Mouse (Mus musculus) right cerebral cortex, adult 18-20 months (tissue): ENCODE measurements around the gene Kif9.
A peak's percentile ranks its signal among the peaks of the same experiment; 100 is the strongest.

ENCODE experiments used
- DNase-seq: peaks from one replicate; pipeline ENCODE4 v3.0.0; 2022; ENCODE audit warnings: mixed read lengths

Kif9 gene

GRCm38 (mm10) chr9:110476124-110477091, at the start of gene Kif9, which contains the start of gene Klhl18:
TSS of gene Kif9 (plus strand) at chr9:110476958.
TSS of gene Klhl18 (minus strand) at chr9:110476694.
- DNase-seq, result peak; percentile 98

DNA sequence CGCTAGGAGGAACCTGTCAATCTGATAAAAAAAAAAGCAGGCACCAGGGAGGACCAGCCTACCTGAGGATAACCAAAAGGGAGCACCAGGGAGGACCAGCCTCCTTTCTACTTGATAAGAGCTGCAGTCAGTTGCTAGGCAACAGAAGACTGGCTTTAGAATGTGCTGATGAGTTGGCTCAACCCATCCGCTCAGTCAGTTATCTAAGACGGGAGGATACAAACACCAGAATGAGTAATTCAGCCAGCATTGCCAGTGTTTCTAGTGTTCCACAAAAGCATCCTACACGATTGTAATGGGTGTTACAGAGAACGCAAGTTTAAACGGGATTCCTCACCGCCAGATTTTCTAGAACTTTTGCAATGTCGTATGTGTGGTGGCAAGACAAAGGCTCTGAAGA, 45.5 kb upstream of the Kif9 start:
- DNase-seq, result peak; percentile 74

DNA sequence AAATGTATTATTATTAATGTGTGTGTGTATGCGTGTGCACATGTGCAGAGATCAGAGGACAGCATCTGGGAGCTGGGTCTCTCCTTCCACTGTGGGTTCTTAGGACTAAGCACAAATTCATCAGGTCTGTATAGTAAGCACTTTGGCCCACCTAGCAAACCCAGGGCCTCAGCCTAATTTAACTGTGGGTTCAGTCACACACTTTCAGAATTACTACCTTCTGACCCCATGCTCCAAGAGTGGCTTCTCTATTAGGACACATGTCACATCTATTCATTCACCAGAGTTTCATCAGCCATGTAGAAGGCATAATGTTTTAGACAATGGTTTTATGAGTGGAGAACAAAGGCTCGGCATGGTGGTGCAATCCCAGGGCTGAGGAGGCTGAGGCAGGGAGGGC, 43.7 kb upstream of the Kif9 start:
- DNase-seq, result no peak

- no peak for DNase-seq
These were observed 40.7 kb upstream of the Kif9 start for GRCm38 (mm10) chr9:110436041-110436440.

DNA sequence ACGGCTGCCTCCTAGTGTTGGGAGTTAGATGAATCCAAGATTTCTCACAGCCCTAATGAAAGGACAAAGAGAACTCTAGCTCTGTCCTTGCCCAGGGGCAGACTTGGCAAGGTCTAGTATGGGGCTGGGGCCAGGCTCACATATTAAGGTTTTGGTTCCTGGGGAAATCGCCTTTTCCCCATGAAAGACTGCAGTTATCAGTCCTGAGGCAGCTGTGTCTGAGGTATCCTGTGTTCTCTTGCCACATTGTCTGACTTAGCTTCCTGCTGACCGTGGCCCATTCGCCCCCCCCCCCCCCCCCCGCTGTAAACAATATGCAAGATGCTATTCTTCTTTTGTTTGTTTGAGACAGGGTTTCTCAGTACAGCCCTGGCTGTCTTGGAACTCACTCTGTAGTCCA, 36.7 kb upstream of the Kif9 start:
- no peak for DNase-seq

- DNase-seq, result no peak
These were observed 36.2 kb upstream of the Kif9 start for GRCm38 (mm10) chr9:110440559-110440958.

DNA sequence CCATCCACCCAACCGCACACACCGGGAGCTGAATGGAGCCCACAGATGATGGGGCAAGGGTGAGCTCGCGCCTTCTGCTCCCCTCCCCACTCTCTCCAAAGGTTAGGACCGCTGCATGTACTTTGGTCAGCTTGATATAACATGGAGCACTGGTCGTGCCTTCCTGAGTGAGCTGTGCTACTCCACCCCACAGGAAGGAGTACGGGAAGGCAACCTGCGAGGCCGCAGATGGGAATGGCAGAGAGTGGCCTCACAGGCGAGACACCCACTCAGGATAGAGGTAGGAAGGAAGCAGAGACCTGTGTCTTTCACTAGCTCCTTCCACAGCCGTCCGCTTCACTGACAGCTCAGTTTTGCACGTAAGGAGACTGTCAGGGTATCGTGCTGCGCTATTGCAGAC, 28.4 kb upstream of the Kif9 start:
- no peak for DNase-seq

- DNase-seq, result peak; percentile 73
These were observed 27.7 kb upstream of the Kif9 start for GRCm38 (mm10) chr9:110448857-110449617.

DNA sequence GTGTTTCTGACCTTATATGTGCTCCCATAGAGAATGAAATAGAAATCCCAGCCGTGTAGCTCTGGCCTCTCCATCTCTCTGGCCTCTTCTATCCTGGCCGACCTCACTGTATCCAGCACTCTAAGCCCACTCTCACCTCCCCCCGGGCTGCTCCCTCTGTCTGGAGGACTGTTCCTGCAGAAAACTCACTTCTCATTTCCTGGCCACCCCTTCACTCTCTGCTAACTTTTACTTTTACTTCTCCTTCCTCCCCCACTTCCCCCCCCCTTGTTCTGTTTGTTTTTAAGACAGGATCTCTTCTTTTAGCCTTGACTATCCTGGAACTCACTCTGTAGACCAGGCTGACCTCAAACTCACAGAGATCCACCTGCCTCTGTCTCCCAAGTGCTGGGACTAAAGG, 24.2 kb upstream of the Kif9 start:
- no peak for DNase-seq

DNA sequence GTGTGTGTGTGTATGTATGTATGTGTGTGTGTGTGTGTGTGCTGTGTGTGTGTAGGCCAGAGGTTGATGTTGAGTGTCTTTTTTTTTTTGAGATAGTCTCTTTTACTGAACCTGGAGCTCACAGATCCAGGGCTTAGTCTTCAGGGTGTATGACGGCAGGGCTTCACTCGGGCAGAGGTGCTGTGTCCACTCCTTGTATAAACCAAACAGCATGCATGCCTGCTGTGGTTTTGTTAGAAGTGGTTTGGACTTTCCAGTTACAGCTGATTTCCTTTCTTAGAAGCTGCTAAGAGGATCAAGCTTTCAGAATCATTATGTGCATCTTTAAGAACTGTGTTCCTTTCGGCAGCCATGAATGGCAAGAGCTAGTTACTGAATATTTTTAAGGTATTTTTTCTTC, 18.8 kb upstream of the Kif9 start:
- DNase-seq, result no peak

DNA sequence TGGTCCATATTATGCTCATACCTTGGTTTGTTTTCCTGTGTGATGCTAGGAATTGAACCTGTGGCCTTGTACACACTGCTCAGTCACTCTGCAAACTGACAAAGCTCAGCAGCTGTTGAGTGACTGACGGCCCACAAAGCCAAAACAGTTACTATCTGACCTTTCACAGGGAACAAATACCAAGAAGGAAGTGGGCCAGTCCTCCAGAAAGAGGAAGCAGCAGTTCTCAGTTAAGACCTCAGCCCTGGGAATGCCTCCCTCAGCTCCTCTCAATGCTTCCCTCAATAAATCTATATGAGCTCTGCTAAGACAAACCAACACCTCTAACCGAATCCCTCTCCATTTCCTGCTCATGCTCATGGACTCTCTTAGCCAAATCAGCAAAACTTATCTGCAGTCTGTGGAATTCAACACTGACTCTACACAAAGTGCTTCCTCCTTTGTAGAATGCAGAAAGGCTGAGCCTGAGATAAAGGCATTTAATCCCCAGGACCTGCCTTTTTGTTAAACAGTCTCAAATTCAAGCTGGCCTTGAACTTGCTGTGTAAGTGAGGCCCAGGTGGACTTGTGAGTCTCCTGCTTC, 17.5 kb upstream of the Kif9 start:
- no peak for DNase-seq

GRCm38 (mm10) chr9:110460884-110461815, 15.6 kb upstream of the Kif9 start:
- no peak for DNase-seq

GRCm38 (mm10) chr9:110462321-110462720, 14.4 kb upstream of the Kif9 start:
- DNase-seq, result no peak

DNA sequence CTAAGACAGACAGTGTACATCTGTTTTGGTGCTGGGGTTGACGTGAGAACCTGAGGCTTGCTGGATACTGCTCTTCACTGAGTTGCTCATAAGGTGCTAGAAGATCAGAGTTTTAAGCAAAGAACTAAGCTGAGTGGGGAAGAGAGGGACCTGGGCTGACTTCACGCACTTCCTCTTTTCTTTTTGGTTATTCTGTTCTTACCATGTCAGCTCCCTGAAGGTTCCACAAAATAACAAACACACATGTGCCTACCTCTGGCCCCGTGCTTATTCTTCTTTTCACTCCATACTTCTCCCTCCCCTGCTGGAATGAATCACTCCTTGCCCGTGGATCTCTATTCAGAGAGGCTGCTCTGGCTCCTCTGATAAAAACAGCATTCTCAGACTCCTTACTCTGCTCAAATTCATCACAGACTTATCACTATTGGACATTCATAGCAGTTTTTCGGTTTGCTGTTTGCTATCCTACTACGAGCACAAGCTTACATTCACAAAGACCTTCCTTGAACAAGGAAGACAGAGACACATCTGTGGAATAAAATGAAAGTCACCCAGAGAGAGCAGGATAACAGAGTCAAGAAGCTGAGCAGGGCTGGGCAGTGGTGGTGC, 12.7 kb upstream of the Kif9 start:
- no peak for DNase-seq

DNA sequence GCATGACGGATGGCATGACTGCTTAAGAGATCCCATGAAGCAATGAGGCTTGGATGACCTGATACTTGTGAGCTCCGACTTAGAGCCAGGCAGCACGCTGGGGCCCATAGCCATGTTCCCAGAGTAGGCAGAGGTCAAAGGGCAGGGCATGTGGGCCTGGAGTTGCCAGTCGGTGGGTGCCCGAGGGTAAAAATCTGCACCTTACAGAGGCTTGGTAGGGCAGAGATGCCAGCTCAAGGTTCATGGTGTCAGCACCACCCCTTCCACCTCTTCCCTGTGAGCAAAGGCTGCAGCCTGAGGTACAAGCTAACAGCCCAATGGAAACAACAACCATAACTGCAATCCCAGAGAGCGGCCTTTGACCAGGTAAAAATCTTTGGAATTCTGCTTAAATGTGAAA, 11.4 kb upstream of the Kif9 start:
- DNase-seq, result no peak

- no peak for DNase-seq
These were observed 10.6 kb upstream of the Kif9 start for GRCm38 (mm10) chr9:110466179-110466578.

GRCm38 (mm10) chr9:110477951-110478350, 1.2 kb downstream of the Kif9 start:
- DNase-seq, result no peak

- DNase-seq, result no peak
These were observed 1.9 kb downstream of the Kif9 start for GRCm38 (mm10) chr9:110478639-110479038.

- DNase-seq, result no peak
These were observed 12.1 kb downstream of the Kif9 start for GRCm38 (mm10) chr9:110488841-110489240.

- no peak for DNase-seq
These were observed 14.2 kb downstream of the Kif9 start for GRCm38 (mm10) chr9:110490913-110491312.

DNA sequence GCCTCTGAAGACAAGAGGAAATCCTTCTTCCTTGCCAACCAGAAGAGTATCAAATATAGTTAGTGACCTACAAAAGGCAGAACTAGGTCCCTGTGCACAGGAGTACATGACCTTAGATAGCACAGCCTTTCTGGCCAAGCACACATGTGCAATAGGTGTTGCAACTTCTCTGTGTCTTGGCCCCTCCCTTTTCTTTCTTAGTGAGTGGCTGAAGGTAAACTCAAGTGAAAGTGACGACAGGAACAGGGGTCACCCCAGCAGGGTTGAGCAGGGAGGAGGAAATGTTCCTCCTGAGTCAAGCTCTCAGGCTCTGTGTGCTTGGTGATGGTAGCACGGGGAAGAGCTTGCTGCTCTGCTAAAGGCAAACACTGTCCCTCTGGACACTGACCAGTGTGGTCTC, 49.0 kb downstream of the Kif9 start:
- no peak for DNase-seq
